Mouse (Mus musculus): Measurements from ENCODE around the gene Dlg2. TPM values are rescaled to one million over a fixed set of nuclear protein-coding genes. Genes with fewer than 3 reads are reported as not detected.

Dlg2 gene
- polyA plus RNA-seq, 1 experiment, result 89.8 TPM

GRCm38 (mm10) chr7:91493234-91493633, 1016.8 kb downstream of the Dlg2 start:
- Histone ChIP-seq H3K27ac (ENCODE audit: insufficient read depth, low read length) (no peak overlapping the region), H3K4me3 (replicated peaks; ENCODE audit: insufficient read depth, low read depth, low read length) (no peak overlapping the region), H3K4me1 (ENCODE audit: control insufficient read depth, insufficient read depth, low read length) (no peaks in the 10 kb centered on the region), H3K27me3 (ENCODE audit: control insufficient read depth, insufficient read depth, low read length) (no peaks in the 10 kb centered on the region)
- WGBS, result 94% methylated on average over 3 of the region's 3 CpGs
- DNase-seq, result no peak
- no peak for TF ChIP-seq CTCF (IDR thresholded peaks at IDR 0.05; ENCODE audit: borderline replicate concordance, insufficient read depth, low read depth, low read length)

- Histone ChIP-seq H3K27me3 (ENCODE audit: control insufficient read depth, insufficient read depth, low read length) (no peaks in the 10 kb centered on the region), H3K4me3 (replicated peaks; ENCODE audit: insufficient read depth, low read depth, low read length) (no peak overlapping the region), H3K27ac (ENCODE audit: insufficient read depth, low read length) (no peak overlapping the region), H3K4me1 (ENCODE audit: control insufficient read depth, insufficient read depth, low read length) (no peaks in the 10 kb centered on the region)
- 29% methylated on average over 5 of the region's 5 CpGs for WGBS
- no peak for DNase-seq
- TF ChIP-seq POLR2A (IDR thresholded peaks at IDR 0.05; ENCODE audit: borderline replicate concordance, insufficient read depth, low read length), result no peak
- TF ChIP-seq CTCF (IDR thresholded peaks at IDR 0.05; ENCODE audit: borderline replicate concordance, insufficient read depth, low read depth, low read length), result no peak
Measured at GRCm38 (mm10) chr7:91495526-91495925, 1019.1 kb downstream of the Dlg2 start.

DNA sequence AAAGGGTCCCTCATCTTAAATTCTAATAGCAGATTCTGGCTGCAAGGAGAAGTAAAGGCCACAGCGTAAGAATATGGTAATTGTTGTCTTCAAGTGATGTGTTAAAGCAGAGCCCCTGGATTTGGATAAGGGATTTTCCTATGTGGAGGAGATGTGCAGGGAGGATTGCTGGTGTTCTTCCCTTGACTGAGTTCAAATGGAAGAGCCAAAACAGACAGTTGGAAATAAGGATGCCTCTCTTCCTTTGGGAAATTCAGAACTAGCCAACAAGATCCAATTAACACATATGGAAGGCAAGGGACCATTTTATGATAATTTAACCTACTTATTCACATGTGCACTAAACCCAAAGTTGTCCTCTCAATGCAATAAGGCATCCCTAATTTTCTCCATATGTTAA, 1034.6 kb downstream of the Dlg2 start:
- 94% methylated on average over 1 of the region's 1 CpGs for WGBS
- TF ChIP-seq CTCF (IDR thresholded peaks at IDR 0.05; ENCODE audit: borderline replicate concordance, insufficient read depth, low read depth, low read length) (no peak), POLR2A (IDR thresholded peaks at IDR 0.05; ENCODE audit: borderline replicate concordance, insufficient read depth, low read length) (no peak)
- no peak overlapping the region for H3K4me3 ChIP-seq (replicated peaks; ENCODE audit: insufficient read depth, low read depth, low read length)
- H3K4me1 ChIP-seq (ENCODE audit: control insufficient read depth, insufficient read depth, low read length), result no peaks in the 10 kb centered on the region
- no peak for DNase-seq
- H3K27ac ChIP-seq (ENCODE audit: insufficient read depth, low read length), result no peak overlapping the region
- H3K27me3 ChIP-seq (ENCODE audit: control insufficient read depth, insufficient read depth, low read length), result no peaks in the 10 kb centered on the region

GRCm38 (mm10) chr7:91514445-91514844, 1038.0 kb downstream of the Dlg2 start:
- no peaks in the 10 kb centered on the region for H3K27me3 ChIP-seq (ENCODE audit: control insufficient read depth, insufficient read depth, low read length)
- 15% methylated on average over 3 of the region's 3 CpGs for WGBS
- no peak overlapping the region for H3K4me3 ChIP-seq (replicated peaks; ENCODE audit: insufficient read depth, low read depth, low read length)
- peak; percentile 9 to 31 for DNase-seq
- TF ChIP-seq POLR2A (IDR thresholded peaks at IDR 0.05; ENCODE audit: borderline replicate concordance, insufficient read depth, low read length) (no peak), CTCF (IDR thresholded peaks at IDR 0.05; ENCODE audit: borderline replicate concordance, insufficient read depth, low read depth, low read length) (no peak)
- H3K27ac ChIP-seq (ENCODE audit: insufficient read depth, low read length), result no peak overlapping the region
- H3K4me1 ChIP-seq (ENCODE audit: control insufficient read depth, insufficient read depth, low read length), result no peaks in the 10 kb centered on the region

DNA sequence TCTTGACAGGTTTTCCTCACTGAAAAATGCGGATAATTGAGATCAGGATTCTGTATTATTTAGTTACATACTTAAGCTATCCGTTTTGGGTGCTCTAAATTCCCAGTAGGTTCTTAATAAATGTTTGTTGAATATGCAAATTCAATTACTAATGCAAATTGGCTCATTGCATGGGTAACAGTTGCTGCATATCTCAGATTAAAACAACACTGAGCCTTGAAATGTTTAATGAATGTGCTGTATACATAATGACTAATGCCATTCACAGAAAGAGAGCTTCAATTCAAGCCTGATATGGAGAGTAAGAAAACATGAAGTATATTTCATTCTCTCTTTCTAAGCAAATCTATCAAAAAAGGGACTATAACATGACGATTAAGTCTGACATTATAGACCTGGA, 1039.8 kb downstream of the Dlg2 start:
- TF ChIP-seq CTCF (IDR thresholded peaks at IDR 0.05; ENCODE audit: borderline replicate concordance, insufficient read depth, low read depth, low read length), result no peak
- no peak for TF ChIP-seq POLR2A (IDR thresholded peaks at IDR 0.05; ENCODE audit: borderline replicate concordance, insufficient read depth, low read length)
- DNase-seq, result no peak
- H3K4me1 ChIP-seq (ENCODE audit: control insufficient read depth, insufficient read depth, low read length), result no peaks in the 10 kb centered on the region
- no peaks in the 10 kb centered on the region for H3K27me3 ChIP-seq (ENCODE audit: control insufficient read depth, insufficient read depth, low read length)
- H3K27ac ChIP-seq (ENCODE audit: insufficient read depth, low read length), result no peak overlapping the region
- no peak overlapping the region for H3K4me3 ChIP-seq (replicated peaks; ENCODE audit: insufficient read depth, low read depth, low read length)
- 88% methylated on average over 3 of the region's 3 CpGs for WGBS

DNA sequence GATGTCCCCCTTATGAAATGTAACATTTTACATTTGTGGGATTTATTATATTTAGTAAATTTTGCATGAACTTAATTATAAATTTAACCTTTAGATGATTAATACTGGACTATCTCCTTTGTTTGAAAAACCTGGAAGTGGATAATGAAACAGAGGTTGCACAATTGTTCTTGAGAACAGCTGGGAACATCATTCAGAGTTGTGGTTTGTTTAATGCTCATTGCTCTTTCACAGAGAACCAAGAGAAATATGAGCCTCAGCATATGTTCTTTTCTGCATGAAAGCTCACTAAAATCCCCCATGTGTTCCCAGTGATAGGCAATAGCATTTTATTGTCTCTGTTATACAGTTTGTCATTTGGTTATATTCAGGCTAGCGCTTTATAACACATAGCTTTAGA, 1049.4 kb downstream of the Dlg2 start:
- H3K4me1 ChIP-seq (ENCODE audit: control insufficient read depth, insufficient read depth, low read length), result no peaks in the 10 kb centered on the region
- no peak overlapping the region for H3K4me3 ChIP-seq (replicated peaks; ENCODE audit: insufficient read depth, low read depth, low read length)
- H3K27me3 ChIP-seq (ENCODE audit: control insufficient read depth, insufficient read depth, low read length), result no peaks in the 10 kb centered on the region
- TF ChIP-seq POLR2A (IDR thresholded peaks at IDR 0.05; ENCODE audit: borderline replicate concordance, insufficient read depth, low read length), result no peak
- TF ChIP-seq CTCF (IDR thresholded peaks at IDR 0.05; ENCODE audit: borderline replicate concordance, insufficient read depth, low read depth, low read length), result no peak
- no peak for DNase-seq
- WGBS, result 96% methylated on average over 1 of the region's 1 CpGs
- no peak overlapping the region for H3K27ac ChIP-seq (ENCODE audit: insufficient read depth, low read length)

DNA sequence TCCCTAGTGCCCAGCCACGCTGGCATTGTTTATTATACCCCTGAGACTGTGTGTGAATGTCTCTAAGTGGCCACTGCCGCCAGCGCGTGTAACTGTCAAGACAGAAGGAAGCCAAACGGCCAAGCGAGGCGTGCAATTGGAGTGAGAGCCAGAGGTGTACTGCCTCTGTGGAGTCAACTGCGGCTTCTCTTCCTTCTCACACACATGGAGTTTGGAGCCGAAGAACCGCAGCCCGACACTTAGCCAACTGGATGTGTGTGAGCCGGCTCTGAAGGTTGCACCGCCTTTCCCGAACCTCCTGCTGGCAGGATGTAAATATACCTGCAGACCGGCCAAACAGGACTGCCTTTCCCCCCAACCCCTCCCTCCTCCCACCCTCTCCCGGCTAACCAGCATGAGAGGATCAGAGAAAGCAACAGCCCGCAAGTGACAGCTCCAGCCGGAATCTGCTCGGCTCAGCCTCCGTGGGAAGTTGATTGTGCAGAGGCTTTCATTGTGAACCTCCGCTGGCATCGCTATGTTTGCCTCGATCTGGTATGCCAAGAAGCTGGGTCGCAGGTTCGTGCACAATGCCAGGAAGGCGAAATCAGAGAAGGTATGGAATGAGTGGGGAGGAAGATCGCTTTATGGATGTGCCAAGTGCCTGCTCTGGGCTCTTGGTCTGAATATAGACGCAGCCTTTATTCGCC, 1066.3 kb downstream of the Dlg2 start:
- WGBS, result under 1% methylated on average over 29 of the region's 29 CpGs
- Histone ChIP-seq H3K27me3 (ENCODE audit: control insufficient read depth, insufficient read depth, low read length) (no peaks in the 10 kb centered on the region), H3K4me1 (ENCODE audit: control insufficient read depth, insufficient read depth, low read length) (no peaks in the 10 kb centered on the region), H3K27ac (ENCODE audit: insufficient read depth, low read length) (no peak overlapping the region), H3K4me3 (replicated peaks; ENCODE audit: insufficient read depth, low read depth, low read length) (peak overlapping the region; percentile 90)
- DNase-seq, result peak; percentile 52 to 61
- TF ChIP-seq CTCF (IDR thresholded peaks at IDR 0.05; ENCODE audit: borderline replicate concordance, insufficient read depth, low read depth, low read length), result no peak
- no peak for TF ChIP-seq POLR2A (IDR thresholded peaks at IDR 0.05; ENCODE audit: borderline replicate concordance, insufficient read depth, low read length)

DNA sequence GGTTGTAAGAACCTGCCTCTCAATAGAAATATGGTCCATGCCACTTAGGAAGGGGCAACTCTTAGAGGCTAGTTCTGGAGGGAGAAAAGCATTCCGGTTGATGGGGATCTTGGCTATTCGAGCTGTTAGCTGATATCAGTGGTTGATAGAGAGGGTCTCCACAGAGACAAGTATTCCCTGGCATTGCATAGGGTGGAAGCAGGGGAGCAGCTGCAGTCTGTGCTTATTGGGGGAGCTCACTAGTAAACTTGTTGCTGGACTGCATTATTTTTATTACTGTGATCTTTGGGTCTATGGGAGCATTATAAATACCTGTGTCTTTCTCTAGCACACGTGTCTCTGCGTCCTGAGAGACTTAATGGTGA, 1066.8 kb downstream of the Dlg2 start:
- no peaks in the 10 kb centered on the region for H3K4me1 ChIP-seq (ENCODE audit: control insufficient read depth, insufficient read depth, low read length)
- H3K27ac ChIP-seq (ENCODE audit: insufficient read depth, low read length), result no peak overlapping the region
- no peaks in the 10 kb centered on the region for H3K27me3 ChIP-seq (ENCODE audit: control insufficient read depth, insufficient read depth, low read length)
- TF ChIP-seq POLR2A (IDR thresholded peaks at IDR 0.05; ENCODE audit: borderline replicate concordance, insufficient read depth, low read length), result no peak
- no peak for TF ChIP-seq CTCF (IDR thresholded peaks at IDR 0.05; ENCODE audit: borderline replicate concordance, insufficient read depth, low read depth, low read length)
- WGBS, result 37% methylated on average over 4 of the region's 4 CpGs
- H3K4me3 ChIP-seq (replicated peaks; ENCODE audit: insufficient read depth, low read depth, low read length), result peak overlapping the region; percentile 90
- DNase-seq, result no peak
